Mouse (Mus musculus) cerebellum, adult 2 months (tissue): Measurements from ENCODE around the gene Tpd52l1.

Source experiments
- CTCF ChIP-seq: fragments of 200-500 bp; IDR thresholded peaks from 2 replicates; pipeline ENCODE4 v1.5.1; 2011; ENCODE audit warnings: low read depth, mild to moderate bottlenecking, control low read depth, low read length, moderate library complexity, borderline replicate concordance; ENCODE audit not compliant: insufficient read depth
- POLR2A ChIP-seq: fragments of 200-500 bp; IDR thresholded peaks from 2 replicates; pipeline ENCODE4 v1.6.1; 2011; ENCODE audit warnings: low read length, control low read depth, borderline replicate concordance; ENCODE audit not compliant: insufficient read depth

DNA sequence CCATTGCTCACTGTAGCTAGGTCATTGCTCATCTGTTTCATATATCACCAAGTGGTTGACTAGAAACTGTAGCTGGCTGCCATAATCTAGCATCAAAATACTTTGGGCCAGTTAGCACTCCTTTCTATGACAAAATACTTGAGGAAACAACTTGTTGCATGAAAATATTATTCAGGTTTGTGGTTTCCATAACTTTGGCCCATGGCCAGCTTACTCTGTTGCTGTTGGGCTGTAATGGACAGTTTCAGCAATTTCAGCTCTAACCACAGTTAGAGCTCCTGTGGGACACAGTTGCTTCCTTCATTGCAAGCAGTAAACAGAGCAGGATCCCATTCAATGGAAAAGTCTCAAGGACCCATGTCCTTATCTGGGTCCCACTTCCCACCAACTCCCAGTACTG is 4.3 kb downstream of the Tpd52l1 start:
- no peak for TF ChIP-seq CTCF
- TF ChIP-seq POLR2A, result no peak
